Mouse (Mus musculus): ENCODE measurements around the gene Mlh3. TPM values are rescaled to one million over a fixed set of nuclear protein-coding genes. Genes with fewer than 3 reads are reported as not detected.

Mlh3 gene
- total and polyA plus RNA-seq, 3 experiments = 7.8 to 9.8 (median 8.3) TPM

- dilution Hi-C loops (cut with MboI; ENCODE audit: extremely low pct_ligation_motif_present, extremely low pct_unique_long_range_greater_than_20kb, low sequenced_read_pairs) (no loop called here), in situ Hi-C loops (cut with MboI; ENCODE audit: low pct_ligation_motif_present, low pct_unique_long_range_greater_than_20kb, low sequenced_read_pairs) (no loop called here)
- Histone ChIP-seq H3K4me1 (ENCODE audit: control insufficient read depth in 1 of 2, insufficient read depth in 2 of 2) (peaks cover 3 to 15% of the 10 kb centered on the region in 2 experiments; a peak in 3 of 4 replicates), H3K79me2 (replicated peaks; ENCODE audit: control insufficient read depth, extremely low read depth, insufficient read depth, poor library complexity, severe bottlenecking) (no peaks in the 10 kb centered on the region), H3K9me3 (replicated peaks; ENCODE audit: low read length) (no peaks in the 10 kb centered on the region), H3K4me3 (replicated peaks in 1 of 3; ENCODE audit: low read depth in 2 of 3, low read length in 2 of 3, poor library complexity in 1 of 3) (no peak overlapping the region), H3K27me3 (replicated peaks) (peaks cover 21% of the 10 kb centered on the region), H3K9ac (ENCODE audit: insufficient read depth, low read depth) (no peak overlapping the region), H3K4me2 (ENCODE audit: insufficient read depth, low read depth, poor library complexity, severe bottlenecking) (no peak overlapping the region), H3K27ac (ENCODE audit: insufficient read depth, low read depth) (no peak overlapping the region), H3K36me3 (replicated peaks in 1 of 2; ENCODE audit: control insufficient read depth in 1 of 2, insufficient read depth in 1 of 2, low read length in 1 of 2) (no peaks in the 10 kb centered on the region)
- TF ChIP-seq RCOR1 (conservative IDR thresholded peaks at IDR 0.05; ENCODE audit: low read depth, low read length) (no peak), ZC3H11A (IDR thresholded peaks at IDR 0.05; ENCODE audit: low read depth, low read length) (no peak), USF1 (IDR thresholded peaks at IDR 0.05; ENCODE audit: low read depth, low read length) (no peak), PAX5 (IDR thresholded peaks at IDR 0.05; ENCODE audit: low read length) (no peak), SIN3A (IDR thresholded peaks at IDR 0.05; ENCODE audit: low read length) (no peak), MAFK (IDR thresholded peaks at IDR 0.05; ENCODE audit: insufficient replicate concordance, low read length) (no peak), UBTF (IDR thresholded peaks at IDR 0.05; ENCODE audit: low read depth, low read length) (no peak), CHD2 (IDR thresholded peaks at IDR 0.05; ENCODE audit: low read length) (no peak), ZKSCAN1 (IDR thresholded peaks at IDR 0.05; ENCODE audit: borderline replicate concordance, low read depth, low read length) (no peak), POLR2AphosphoS2 (IDR thresholded peaks at IDR 0.05; ENCODE audit: low read depth, low read length) (no peak), NRF1 (IDR thresholded peaks at IDR 0.05; ENCODE audit: low read depth, low read length) (no peak), GABPA (IDR thresholded peaks at IDR 0.05; ENCODE audit: insufficient replicate concordance, low read depth, low read length) (no peak)
- DNase-seq (ENCODE audit: extremely low read depth) = no peak
Observed at GRCm38 (mm10) chr12:85205425-85205824, 65.0 kb downstream of the Mlh3 start.

DNA sequence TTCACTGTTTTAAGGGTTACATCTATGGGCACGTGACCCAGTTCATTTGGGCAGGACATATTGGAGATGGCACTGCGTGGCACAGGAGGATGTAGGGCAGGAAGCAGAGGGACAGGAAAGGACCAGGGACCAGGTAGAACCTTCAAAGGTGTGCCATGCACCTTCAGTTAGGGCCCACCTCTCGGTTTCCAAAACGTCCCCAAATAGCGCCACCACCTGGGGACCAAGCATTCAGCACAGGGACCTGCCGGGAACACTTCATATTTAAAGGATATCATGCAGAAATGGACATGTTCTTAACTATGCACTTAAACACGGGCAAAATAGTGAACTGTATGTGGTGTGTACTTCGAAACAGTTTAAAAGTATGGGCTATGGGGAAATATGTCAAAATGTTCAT lies 66.3 kb downstream of the Mlh3 start:
- Histone ChIP-seq H3K27ac (ENCODE audit: insufficient read depth, low read depth) (no peak overlapping the region), H3K4me3 (replicated peaks in 1 of 3; ENCODE audit: low read depth in 2 of 3, low read length in 2 of 3, poor library complexity in 1 of 3) (no peak overlapping the region), H3K79me2 (replicated peaks; ENCODE audit: control insufficient read depth, extremely low read depth, insufficient read depth, poor library complexity, severe bottlenecking) (no peaks in the 10 kb centered on the region), H3K9ac (ENCODE audit: insufficient read depth, low read depth) (no peak overlapping the region), H3K36me3 (replicated peaks in 1 of 2; ENCODE audit: control insufficient read depth in 1 of 2, insufficient read depth in 1 of 2, low read length in 1 of 2) (no peaks in the 10 kb centered on the region), H3K27me3 (replicated peaks) (peaks cover 17% of the 10 kb centered on the region), H3K4me1 (ENCODE audit: control insufficient read depth in 1 of 2, insufficient read depth in 2 of 2) (peaks cover 6 to 10% of the 10 kb centered on the region in 2 experiments; a peak in 3 of 4 replicates), H3K4me2 (ENCODE audit: insufficient read depth, low read depth, poor library complexity, severe bottlenecking) (no peak overlapping the region), H3K9me3 (replicated peaks; ENCODE audit: low read length) (no peaks in the 10 kb centered on the region)
- TF ChIP-seq JUND (conservative IDR thresholded peaks at IDR 0.05; ENCODE audit: low read depth, low read length) (no peak), PAX5 (IDR thresholded peaks at IDR 0.05; ENCODE audit: low read length) (no peak), CTCF (conservative IDR thresholded peaks at IDR 0.05 in 1 of 2, IDR thresholded peaks at IDR 0.05 in 1 of 2; ENCODE audit: low read depth in 2 of 2, low read length in 2 of 2) (peak; percentile 22 to 44; a peak in 3 of 4 replicates), HCFC1 (IDR thresholded peaks at IDR 0.05; ENCODE audit: low read depth, low read length) (no peak), SMC3 (IDR thresholded peaks at IDR 0.05; ENCODE audit: low read depth, low read length) (peak; percentile 36), JUN (IDR thresholded peaks at IDR 0.05; ENCODE audit: insufficient read depth, low read depth, low read length) (no peak), RAD21 (IDR thresholded peaks at IDR 0.05; ENCODE audit: low read depth, low read length) (no peak; the same call in none of the 2 replicates), BHLHE40 (IDR thresholded peaks at IDR 0.05; ENCODE audit: low read depth, low read length) (peak; percentile 41; the same call in 1 of the 2 replicates), TBP (conservative IDR thresholded peaks at IDR 0.05; ENCODE audit: low read depth, low read length) (no peak), USF1 (IDR thresholded peaks at IDR 0.05; ENCODE audit: low read depth, low read length) (no peak), NELFE (IDR thresholded peaks at IDR 0.05; ENCODE audit: low read depth, low read length) (no peak)
- dilution Hi-C loops (cut with MboI; ENCODE audit: extremely low pct_ligation_motif_present, extremely low pct_unique_long_range_greater_than_20kb, low sequenced_read_pairs) (no loop called here), in situ Hi-C loops (cut with MboI; ENCODE audit: low pct_ligation_motif_present, low pct_unique_long_range_greater_than_20kb, low sequenced_read_pairs) (no loop called here)
- DNase-seq (ENCODE audit: extremely low read depth) = no peak
